Mouse (Mus musculus) heart, embryonic 15.5 days (tissue): ENCODE results near the gene Ccdc189. TPM values are rescaled to one million over a fixed set of nuclear protein-coding genes. Genes with fewer than 3 reads are reported as not detected.

Experiments
- ATAC-seq: fragments of 200-750 bp; cut with Nextera tagmentation; replicated peaks from 2 replicates; pipeline ENCODE4 v1.8.0; 2017; ENCODE audit warnings: low read depth, moderate TSS enrichment; ENCODE audit not compliant: insufficient number of reproducible peaks, insufficient read depth, low FRiP score
- H3K27ac ChIP-seq: fragments of 300-500 bp; sonication (generic); 2 replicates; pipeline ENCODE4 v1.5.1; 2015; ENCODE audit warnings: mild to moderate bottlenecking, inconsistent platforms
- H3K27me3 ChIP-seq: fragments of 300-500 bp; sonication (generic); 2 replicates; pipeline ENCODE4 v1.6.1; 2015; ENCODE audit warnings: inconsistent platforms
- H3K36me3 ChIP-seq: fragments of 300-500 bp; sonication (generic); 2 replicates; pipeline ENCODE4 v1.6.1; 2015; ENCODE audit warnings: mild to moderate bottlenecking, inconsistent platforms
- H3K4me1 ChIP-seq: fragments of 300-500 bp; sonication (generic); replicated peaks from 2 replicates; pipeline ENCODE4 v1.6.1; 2015; ENCODE audit warnings: inconsistent platforms
- H3K4me2 ChIP-seq: fragments of 300-500 bp; sonication (generic); 2 replicates; pipeline ENCODE4 v1.6.1; 2015; ENCODE audit warnings: inconsistent platforms, mild to moderate bottlenecking, moderate library complexity
- H3K4me3 ChIP-seq: fragments of 300-500 bp; sonication (generic); 2 replicates; pipeline ENCODE4 v1.5.1; 2015; ENCODE audit warnings: mild to moderate bottlenecking, inconsistent platforms
- H3K9ac ChIP-seq: fragments of 300-500 bp; sonication (generic); 2 replicates; pipeline ENCODE4 v1.6.1; 2015; ENCODE audit warnings: mild to moderate bottlenecking, inconsistent platforms
- H3K9me3 ChIP-seq: fragments of 300-500 bp; sonication (generic); replicated peaks from 2 replicates; pipeline ENCODE4 v1.6.1; 2016; ENCODE audit warnings: inconsistent platforms
- WGBS: fragments of 180-500 bp; shearing (Covaris S2); methylation state at CpG from one replicate; pipeline ENCODE4 v1.1.7; 2015; ENCODE audit warnings: mixed read lengths; 5-methylcytosine and 5-hydroxymethylcytosine counted together
- polyA plus RNA-seq: library from polyadenylated mRNA; unstranded; fragments of >200 nt; fragmentation: Nextera tagmentation; extraction: Ambion mirVana; gene quantifications from 2 replicates; pipeline ENCODE4 v1.2.1, GENCODE M21; 2015

Ccdc189 gene
- polyA plus RNA-seq, 1 experiment from 2014 or later = 10.6 TPM

DNA sequence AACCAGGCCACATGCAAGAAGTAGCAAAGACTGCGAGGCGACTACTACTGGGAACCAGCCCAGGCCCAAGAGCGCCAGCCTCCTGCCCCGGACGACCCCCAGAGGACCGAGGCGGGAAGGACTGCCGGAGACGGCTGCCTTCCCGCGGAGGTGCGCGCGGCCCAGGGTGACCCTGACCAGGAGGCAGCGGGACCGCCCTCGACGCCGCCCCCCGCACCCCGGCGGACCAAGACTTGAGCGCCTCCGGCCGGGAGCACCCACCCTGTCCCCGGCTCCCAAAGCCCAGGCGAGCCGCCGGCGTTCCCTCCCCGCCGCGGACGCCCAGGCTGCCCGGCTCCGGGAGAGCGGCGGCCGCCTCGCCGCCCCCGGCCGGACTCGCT lies 26.1 kb upstream of the Ccdc189 start:
- Histone ChIP-seq H3K4me3 (peak overlapping the region; percentile 89), H3K9ac (peak overlapping the region; percentile 92), H3K36me3 (peaks cover 35% of the 10 kb centered on the region), H3K27me3 (no peaks in the 10 kb centered on the region), H3K9me3 (no peaks in the 10 kb centered on the region), H3K4me1 (peaks cover 18% of the 10 kb centered on the region), H3K4me2 (peak overlapping the region; percentile 72), H3K27ac (peak overlapping the region; percentile 90)
- ATAC-seq = peak; percentile 71
- WGBS = under 1% methylated on average over 44 of the region's 44 CpGs

DNA sequence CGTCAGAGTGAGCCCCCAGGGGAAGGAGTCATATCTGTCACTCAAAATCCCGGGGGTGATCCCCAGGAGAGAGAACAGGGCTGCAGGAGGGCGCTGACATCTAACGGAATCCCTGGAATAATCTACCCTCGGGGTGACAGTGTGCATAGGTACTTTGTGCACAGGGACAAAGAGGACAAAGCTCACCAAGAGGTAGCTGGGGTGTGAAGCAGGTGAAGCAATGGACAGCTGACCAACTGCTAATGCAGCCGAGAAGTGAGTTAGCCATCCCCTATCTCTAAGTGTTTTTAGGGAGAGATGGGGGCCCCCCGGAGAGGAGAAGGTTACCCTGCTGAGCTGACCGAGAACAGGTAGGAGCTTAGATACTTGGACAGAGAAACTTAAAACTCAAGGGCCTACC lies 25.7 kb upstream of the Ccdc189 start:
- 24% methylated on average over 8 of the region's 8 CpGs for WGBS
- H3K27ac ChIP-seq = peak overlapping the region; percentile 90
- H3K4me3 ChIP-seq = peak overlapping the region; percentile 89
- H3K9me3 ChIP-seq = no peaks in the 10 kb centered on the region
- peaks cover 39% of the 10 kb centered on the region for H3K36me3 ChIP-seq
- no peaks in the 10 kb centered on the region for H3K27me3 ChIP-seq
- no peak for ATAC-seq
- H3K9ac ChIP-seq = peak overlapping the region; percentile 92
- H3K4me2 ChIP-seq = peak overlapping the region; percentile 72
- peaks cover 18% of the 10 kb centered on the region for H3K4me1 ChIP-seq

DNA sequence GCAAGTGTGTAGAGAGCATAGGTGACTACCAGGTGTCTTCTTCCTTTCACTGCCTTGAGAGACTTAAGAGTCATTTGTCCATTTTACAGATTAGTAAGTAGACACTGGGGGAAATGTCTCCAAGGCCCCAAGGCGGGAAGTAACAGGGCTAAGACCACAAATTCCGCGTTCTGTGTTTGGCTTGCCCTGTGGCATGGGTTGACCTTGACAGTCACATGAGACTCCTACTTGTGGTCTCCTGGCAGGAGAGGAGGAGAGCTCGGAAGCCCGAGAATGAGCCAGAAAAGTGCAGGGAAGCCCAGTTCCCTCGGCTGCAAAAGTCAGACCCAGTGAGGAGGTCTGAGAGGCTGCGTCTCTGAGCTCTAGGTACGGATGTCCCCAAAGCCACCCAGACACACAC lies 25.1 kb upstream of the Ccdc189 start:
- Histone ChIP-seq H3K4me2 (peak overlapping the region; percentile 72), H3K27me3 (no peaks in the 10 kb centered on the region), H3K9ac (peak overlapping the region; percentile 92; the same call in 1 of the 2 replicates), H3K9me3 (no peaks in the 10 kb centered on the region), H3K27ac (peak overlapping the region; percentile 90; the same call in 1 of the 2 replicates), H3K36me3 (peaks cover 45% of the 10 kb centered on the region), H3K4me3 (peak overlapping the region; percentile 89), H3K4me1 (peaks cover 18% of the 10 kb centered on the region)
- ATAC-seq = no peak
- 69% methylated on average over 8 of the region's 8 CpGs for WGBS

DNA sequence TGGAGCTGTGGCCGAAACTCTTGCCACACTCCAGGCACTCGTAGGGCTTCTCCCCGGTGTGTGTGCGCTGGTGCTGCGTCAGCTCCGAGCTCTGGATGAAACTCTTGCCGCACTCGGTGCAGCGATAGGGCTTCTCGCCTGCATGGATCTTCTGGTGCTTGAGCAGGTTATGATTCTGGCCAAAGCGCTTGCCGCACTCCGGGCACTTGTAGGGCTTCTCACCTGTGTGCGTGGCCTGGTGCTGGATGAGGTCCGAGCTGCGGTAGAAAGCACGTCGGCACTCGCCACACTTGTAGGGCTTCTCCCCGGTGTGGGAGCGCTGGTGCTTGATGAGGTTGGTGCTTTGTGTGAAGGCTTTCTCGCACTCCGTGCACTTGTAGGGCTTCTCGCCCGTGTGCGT lies 23.2 kb upstream of the Ccdc189 start:
- Histone ChIP-seq H3K27ac (no peak overlapping the region), H3K4me3 (no peak overlapping the region), H3K36me3 (peaks cover 60% of the 10 kb centered on the region), H3K4me2 (no peak overlapping the region), H3K27me3 (no peaks in the 10 kb centered on the region), H3K9ac (no peak overlapping the region), H3K9me3 (no peaks in the 10 kb centered on the region), H3K4me1 (peaks cover 18% of the 10 kb centered on the region)
- 96% methylated on average over 26 of the region's 26 CpGs for WGBS
- ATAC-seq = no peak

DNA sequence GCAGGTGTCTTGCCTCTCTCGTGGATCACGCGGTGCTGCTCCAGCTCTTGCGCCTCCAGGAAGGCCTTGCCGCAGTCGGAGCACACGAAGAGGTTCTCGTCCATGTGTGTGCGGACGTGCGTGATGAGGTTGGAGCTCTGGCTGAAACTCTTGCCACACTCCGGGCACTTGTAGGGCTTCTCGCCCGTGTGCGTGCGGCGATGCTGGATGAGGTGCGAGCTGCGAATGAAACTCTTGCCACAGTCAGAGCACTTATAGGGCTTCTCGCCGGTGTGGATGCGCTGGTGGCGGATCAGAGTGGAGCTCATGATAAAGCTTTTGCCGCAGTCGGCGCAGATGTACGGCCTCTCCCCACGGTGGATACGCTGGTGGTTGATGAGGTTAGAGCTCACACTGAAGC lies 22.6 kb upstream of the Ccdc189 start:
- H3K4me2 ChIP-seq = no peak overlapping the region
- ATAC-seq = no peak
- H3K4me1 ChIP-seq = peaks cover 15% of the 10 kb centered on the region
- H3K36me3 ChIP-seq = peaks cover 60% of the 10 kb centered on the region
- H3K27me3 ChIP-seq = no peaks in the 10 kb centered on the region
- 97% methylated on average over 29 of the region's 29 CpGs for WGBS
- no peaks in the 10 kb centered on the region for H3K9me3 ChIP-seq
- H3K9ac ChIP-seq = no peak overlapping the region
- H3K27ac ChIP-seq = no peak overlapping the region
- H3K4me3 ChIP-seq = no peak overlapping the region

DNA sequence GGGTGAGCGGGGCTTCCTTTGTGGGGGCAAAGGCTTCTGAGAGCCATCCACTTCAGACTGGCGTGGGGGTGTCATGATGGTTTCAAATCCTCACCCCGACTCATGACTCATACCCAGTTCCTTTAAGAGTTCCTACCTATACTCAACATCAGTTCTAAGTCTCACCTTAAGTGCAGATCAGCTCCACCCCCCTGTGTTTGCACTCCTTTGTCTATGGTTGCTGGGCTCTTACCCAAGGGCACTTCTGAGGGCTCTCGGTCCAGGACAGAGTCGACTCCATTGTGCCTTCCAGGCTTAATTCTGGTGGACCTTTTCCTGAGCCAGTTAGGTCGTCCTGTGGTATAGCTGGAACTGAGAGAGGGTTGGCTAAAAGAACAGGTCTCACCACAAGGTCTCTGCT lies 18.8 kb upstream of the Ccdc189 start:
- no peak for ATAC-seq
- Histone ChIP-seq H3K9ac (no peak overlapping the region), H3K27ac (no peak overlapping the region), H3K4me2 (no peak overlapping the region), H3K4me1 (no peaks in the 10 kb centered on the region), H3K36me3 (peaks cover 76% of the 10 kb centered on the region), H3K9me3 (no peaks in the 10 kb centered on the region), H3K27me3 (no peaks in the 10 kb centered on the region), H3K4me3 (no peak overlapping the region)
- WGBS = 80% methylated on average over 6 of the region's 6 CpGs

DNA sequence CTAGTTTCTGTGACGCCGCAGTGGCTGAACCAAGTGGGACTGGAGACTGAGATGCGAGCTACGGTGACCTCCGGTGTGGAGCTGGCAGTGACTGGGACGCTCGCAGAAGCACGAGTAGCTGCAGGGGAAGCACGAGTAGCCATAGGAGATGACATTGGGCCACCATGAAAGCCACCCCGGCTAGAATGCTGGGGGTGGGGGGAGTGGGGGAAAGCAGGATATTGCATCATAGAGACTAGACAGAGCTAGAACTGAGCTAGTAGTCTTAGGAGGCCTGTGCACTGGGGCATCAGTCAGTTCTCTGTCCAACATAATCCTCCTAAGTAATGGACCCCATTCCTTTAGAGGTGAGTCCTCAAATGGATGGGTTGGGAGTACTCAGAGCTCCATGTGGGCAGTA lies 15.9 kb upstream of the Ccdc189 start:
- Histone ChIP-seq H3K4me3 (no peak overlapping the region), H3K9me3 (no peaks in the 10 kb centered on the region), H3K9ac (no peak overlapping the region), H3K4me2 (no peak overlapping the region), H3K4me1 (no peaks in the 10 kb centered on the region), H3K27ac (no peak overlapping the region), H3K27me3 (no peaks in the 10 kb centered on the region), H3K36me3 (peaks cover 74% of the 10 kb centered on the region)
- 80% methylated on average over 10 of the region's 10 CpGs for WGBS
- ATAC-seq = no peak

DNA sequence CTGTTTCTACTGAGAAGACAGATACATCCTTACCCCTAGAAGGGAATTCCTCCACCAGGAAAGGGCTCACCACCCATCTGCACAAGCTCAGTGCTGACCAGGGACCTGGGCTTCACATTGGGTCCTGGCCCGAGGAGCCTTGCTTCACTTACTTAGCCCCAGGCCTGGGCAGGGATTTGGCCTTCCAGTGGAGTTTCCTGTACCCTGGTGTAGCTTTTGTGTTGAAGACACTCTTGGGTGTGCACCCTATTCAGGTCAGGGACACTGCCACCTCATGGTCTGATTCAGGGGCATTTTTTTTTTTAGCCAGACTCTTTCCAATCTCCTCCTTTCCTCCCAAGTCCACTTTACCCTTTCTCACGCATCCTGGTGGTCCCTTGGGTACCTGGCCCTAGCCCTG lies 14.5 kb upstream of the Ccdc189 start:
- ATAC-seq = no peak
- H3K36me3 ChIP-seq = peaks cover 69% of the 10 kb centered on the region
- no peaks in the 10 kb centered on the region for H3K4me1 ChIP-seq
- H3K27me3 ChIP-seq = no peaks in the 10 kb centered on the region
- H3K9me3 ChIP-seq = no peaks in the 10 kb centered on the region
- no peak overlapping the region for H3K4me2 ChIP-seq
- H3K27ac ChIP-seq = no peak overlapping the region
- 93% methylated on average over 2 of the region's 2 CpGs for WGBS
- H3K4me3 ChIP-seq = no peak overlapping the region
- no peak overlapping the region for H3K9ac ChIP-seq

DNA sequence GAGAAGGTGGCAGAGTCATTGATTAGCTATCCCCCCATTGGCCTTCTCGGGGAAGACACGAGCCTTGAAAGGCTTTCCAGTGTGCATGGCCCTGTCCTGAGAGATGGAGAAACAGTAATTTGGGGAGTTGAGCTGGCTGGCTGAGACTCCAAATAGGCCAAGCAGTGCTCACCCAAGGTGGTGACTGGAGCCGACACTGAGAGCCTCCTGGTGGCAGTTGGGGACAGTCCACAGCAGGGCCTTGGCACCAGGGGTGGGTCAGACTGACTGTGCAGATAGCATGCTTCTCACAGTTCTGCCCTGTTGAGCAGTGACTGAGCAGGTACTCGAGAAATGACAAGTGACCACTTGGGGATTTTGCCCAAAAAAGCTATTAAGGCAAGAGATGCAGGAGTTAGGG lies 13.3 kb upstream of the Ccdc189 start:
- H3K9ac ChIP-seq = no peak overlapping the region
- no peak overlapping the region for H3K27ac ChIP-seq
- H3K9me3 ChIP-seq = no peaks in the 10 kb centered on the region
- ATAC-seq = no peak
- 85% methylated on average over 4 of the region's 4 CpGs for WGBS
- H3K4me3 ChIP-seq = no peak overlapping the region
- H3K36me3 ChIP-seq = peaks cover 71% of the 10 kb centered on the region
- H3K4me2 ChIP-seq = no peak overlapping the region
- no peaks in the 10 kb centered on the region for H3K4me1 ChIP-seq
- no peaks in the 10 kb centered on the region for H3K27me3 ChIP-seq

DNA sequence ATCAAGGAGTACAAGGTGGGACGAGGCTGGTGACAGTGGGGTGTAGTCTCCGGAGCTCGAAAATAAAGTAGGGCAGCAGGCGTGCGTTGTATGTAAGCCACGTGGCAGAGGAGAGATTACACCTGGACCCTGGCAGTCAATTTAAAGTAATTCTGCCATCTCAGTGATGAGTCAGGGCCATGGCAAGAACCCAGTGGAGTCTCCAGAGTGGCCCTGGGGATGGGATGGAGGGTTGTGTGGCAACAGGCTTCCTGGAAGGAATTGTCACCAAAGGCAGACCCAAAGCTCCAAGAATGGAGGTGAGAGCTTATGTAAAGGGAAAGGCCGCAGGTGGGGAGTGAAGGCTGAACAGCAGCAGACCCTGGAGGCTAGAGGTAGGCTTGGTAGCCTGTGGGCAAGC lies 12.2 kb upstream of the Ccdc189 start:
- H3K9me3 ChIP-seq = no peaks in the 10 kb centered on the region
- ATAC-seq = no peak
- no peak overlapping the region for H3K27ac ChIP-seq
- no peaks in the 10 kb centered on the region for H3K27me3 ChIP-seq
- 91% methylated on average over 7 of the region's 7 CpGs for WGBS
- H3K36me3 ChIP-seq = peaks cover 82% of the 10 kb centered on the region
- no peak overlapping the region for H3K4me2 ChIP-seq
- H3K9ac ChIP-seq = no peak overlapping the region
- no peak overlapping the region for H3K4me3 ChIP-seq
- no peaks in the 10 kb centered on the region for H3K4me1 ChIP-seq

DNA sequence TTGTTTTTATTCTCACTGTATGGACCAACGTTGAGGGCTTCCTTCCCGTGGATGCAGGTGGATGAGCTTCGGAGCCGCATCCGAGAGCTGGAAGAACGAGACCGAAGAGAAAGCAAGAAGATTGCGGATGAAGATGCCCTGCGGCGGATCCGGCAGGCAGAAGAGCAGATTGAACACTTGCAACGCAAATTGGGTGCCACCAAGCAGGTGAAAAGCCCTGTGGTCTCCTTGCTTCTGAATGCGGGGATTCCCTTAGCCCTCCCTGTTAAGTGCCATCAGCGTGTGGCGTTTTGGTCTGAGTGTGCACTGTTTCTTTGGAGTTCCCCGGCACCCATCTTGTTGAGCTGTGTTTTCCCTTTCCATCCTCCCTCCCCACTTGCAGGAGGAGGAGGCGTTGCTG lies 8.4 kb upstream of the Ccdc189 start:
- Histone ChIP-seq H3K4me3 (no peak overlapping the region), H3K27ac (no peak overlapping the region), H3K36me3 (peaks cover 94% of the 10 kb centered on the region), H3K9me3 (no peaks in the 10 kb centered on the region), H3K4me1 (no peaks in the 10 kb centered on the region), H3K4me2 (no peak overlapping the region), H3K27me3 (no peaks in the 10 kb centered on the region), H3K9ac (no peak overlapping the region)
- WGBS = 93% methylated on average over 17 of the region's 17 CpGs
- ATAC-seq = no peak

DNA sequence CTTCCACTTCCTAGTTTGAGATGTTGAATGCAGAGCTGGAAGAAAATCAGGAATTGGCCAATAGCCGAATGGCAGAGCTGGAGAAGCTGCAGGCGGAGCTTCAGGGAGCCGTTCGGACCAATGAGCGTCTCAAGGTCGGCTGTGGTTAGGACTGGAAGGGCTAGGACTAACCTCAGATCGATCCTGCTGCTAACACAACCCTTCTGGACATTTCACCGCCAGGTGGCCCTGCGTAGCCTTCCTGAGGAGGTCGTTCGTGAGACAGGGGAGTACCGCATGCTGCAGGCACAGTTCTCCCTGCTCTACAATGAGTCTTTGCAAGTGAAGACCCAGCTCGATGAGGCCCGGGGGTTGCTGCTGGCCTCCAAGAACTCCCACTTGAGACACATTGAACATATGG lies 4.2 kb upstream of the Ccdc189 start:
- H3K9ac ChIP-seq = no peak overlapping the region
- no peaks in the 10 kb centered on the region for H3K9me3 ChIP-seq
- 88% methylated on average over 14 of the region's 14 CpGs for WGBS
- no peak for ATAC-seq
- no peak overlapping the region for H3K4me2 ChIP-seq
- no peaks in the 10 kb centered on the region for H3K27me3 ChIP-seq
- peaks cover 80% of the 10 kb centered on the region for H3K36me3 ChIP-seq
- H3K27ac ChIP-seq = no peak overlapping the region
- H3K4me3 ChIP-seq = no peak overlapping the region
- peaks cover 20% of the 10 kb centered on the region for H3K4me1 ChIP-seq
